Mouse (Mus musculus): ENCODE measurements around the gene Cenpf.
A peak's percentile ranks its signal among the peaks of the same experiment; 100 is the strongest.

The Cenpf gene

GRCm38 (mm10) chr1:189633791-189634190 is 54.1 kb downstream of the Cenpf start:
- DNase-seq (ENCODE audit: inconsistent age in 2 of 2, low spot score in 1 of 2): no peak

GRCm38 (mm10) chr1:189631906-189632675 is 55.8 kb downstream of the Cenpf start:
- no peak for DNase-seq (ENCODE audit: inconsistent age in 2 of 2, low spot score in 1 of 2)

GRCm38 (mm10) chr1:189630026-189630425 is 57.9 kb downstream of the Cenpf start:
- DNase-seq (ENCODE audit: inconsistent age in 2 of 2, low spot score in 1 of 2): no peak

GRCm38 (mm10) chr1:189627976-189628768 is 59.7 kb downstream of the Cenpf start:
- DNase-seq (ENCODE audit: inconsistent age in 2 of 2, low spot score in 1 of 2): peak; percentile 70 to 87

GRCm38 (mm10) chr1:189624756-189625155 is 63.1 kb downstream of the Cenpf start:
- DNase-seq (ENCODE audit: inconsistent age in 2 of 2, low spot score in 1 of 2): peak; percentile 14 to 62

- peak in 1 of 2 experiments; percentile 12 for DNase-seq (ENCODE audit: inconsistent age in 2 of 2, low spot score in 1 of 2)
Measured at GRCm38 (mm10) chr1:189618970-189619740, 68.7 kb downstream of the Cenpf start.

GRCm38 (mm10) chr1:189617381-189617780 is 70.5 kb downstream of the Cenpf start:
- peak; percentile 21 to 73 for DNase-seq (ENCODE audit: inconsistent age in 2 of 2, low spot score in 1 of 2)

GRCm38 (mm10) chr1:189615246-189615645 is 72.6 kb downstream of the Cenpf start:
- DNase-seq (ENCODE audit: inconsistent age in 2 of 2, low spot score in 1 of 2): peak; percentile 71 to 75

GRCm38 (mm10) chr1:189613076-189613475 is 74.8 kb downstream of the Cenpf start:
- no peak for DNase-seq (ENCODE audit: inconsistent age in 2 of 2, low spot score in 1 of 2)

GRCm38 (mm10) chr1:189611775-189612174 is 76.1 kb downstream of the Cenpf start:
- DNase-seq (ENCODE audit: inconsistent age in 2 of 2, low spot score in 1 of 2): no peak

- DNase-seq (ENCODE audit: inconsistent age in 2 of 2, low spot score in 1 of 2): no peak
Measured at GRCm38 (mm10) chr1:189608640-189609039, 79.2 kb downstream of the Cenpf start.

- no peak for DNase-seq (ENCODE audit: inconsistent age in 2 of 2, low spot score in 1 of 2)
Measured at GRCm38 (mm10) chr1:189608039-189608438, 79.8 kb downstream of the Cenpf start.

- no peak for DNase-seq (ENCODE audit: inconsistent age in 2 of 2, low spot score in 1 of 2)
Measured at GRCm38 (mm10) chr1:189605598-189606126, 82.2 kb downstream of the Cenpf start.

GRCm38 (mm10) chr1:189597096-189597495 is 90.8 kb downstream of the Cenpf start:
- DNase-seq (ENCODE audit: inconsistent age in 2 of 2, low spot score in 1 of 2): no peak

Measured in adrenal gland, adult (tissue).